Mouse (Mus musculus) midbrain, postnatal 0 days (tissue): ENCODE measurements around the gene Npas2. TPM values are rescaled to one million over a fixed set of nuclear protein-coding genes. Genes with fewer than 3 reads are reported as not detected.

Source experiments
- ATAC-seq: fragments of 200-750 bp; cut with Nextera tagmentation; 2 replicates; pipeline ENCODE4 v1.8.0; 2017; ENCODE audit warnings: moderate number of reproducible peaks, mild to moderate bottlenecking, moderate TSS enrichment, moderate library complexity; ENCODE audit not compliant: low FRiP score
- DNase-seq: peaks from one replicate; pipeline ENCODE4 v3.0.0-alpha.2; 2015; ENCODE audit warnings: low spot score
- H3K27ac ChIP-seq: fragments of 300-500 bp; sonication (generic); 2 replicates; pipeline ENCODE4 v1.5.1; 2014; ENCODE audit warnings: low read depth, mild to moderate bottlenecking, low read length, mixed read lengths
- H3K27me3 ChIP-seq: fragments of 300-500 bp; sonication (generic); 2 replicates; pipeline ENCODE4 v1.6.1; 2014; ENCODE audit warnings: low read length, control low read depth, mixed read lengths; ENCODE audit not compliant: insufficient read depth
- H3K36me3 ChIP-seq: fragments of 300-500 bp; sonication (generic); 2 replicates; pipeline ENCODE4 v1.6.1; 2014; ENCODE audit warnings: low read length, control low read depth, mixed read lengths; ENCODE audit not compliant: insufficient read depth
- H3K4me1 ChIP-seq: fragments of 300-500 bp; sonication (generic); 2 replicates; pipeline ENCODE4 v1.6.1; 2014; ENCODE audit warnings: mild to moderate bottlenecking, control low read depth, antibody characterized with exemption, low read length, mixed read lengths; ENCODE audit not compliant: insufficient read depth
- H3K4me2 ChIP-seq: fragments of 300-500 bp; sonication (generic); 2 replicates; pipeline ENCODE4 v1.6.1; 2014; ENCODE audit warnings: low read depth, mild to moderate bottlenecking, low read length, mixed read lengths; ENCODE audit not compliant: poor library complexity, severe bottlenecking
- H3K4me3 ChIP-seq: fragments of 300-500 bp; sonication (generic); 2 replicates; pipeline ENCODE4 v1.5.1; 2014; ENCODE audit warnings: low read depth, mild to moderate bottlenecking, low read length, moderate library complexity
- H3K9ac ChIP-seq: fragments of 300-500 bp; sonication (generic); replicated peaks from 2 replicates; pipeline ENCODE4 v1.6.1; 2014; ENCODE audit warnings: mild to moderate bottlenecking, low read length, moderate library complexity, mixed read lengths; ENCODE audit not compliant: poor library complexity, severe bottlenecking
- H3K9me3 ChIP-seq: fragments of 300-500 bp; sonication (generic); 2 replicates; pipeline ENCODE4 v1.6.1; 2016; ENCODE audit warnings: low read length, control low read depth
- CTCF ChIP-seq: IDR thresholded peaks from 2 replicates; pipeline ENCODE4 v1.5.1; 2016; ENCODE audit warnings: antibody characterized with exemption, mild to moderate bottlenecking
- WGBS: fragments of 180-500 bp; shearing (Covaris S2); extraction: QIAGEN DNeasy Blood & Tissue Kit; methylation state at CpG from one replicate; pipeline ENCODE4 v1.1.7; 2014; 5-methylcytosine and 5-hydroxymethylcytosine counted together
- polyA plus RNA-seq: library from polyadenylated mRNA; unstranded; fragments of >200 nt; fragmentation: Nextera tagmentation; extraction: Ambion mirVana; gene quantifications from 2 replicates; pipeline ENCODE4 v1.2.1, GENCODE M21; 2015
- total RNA-seq: library from RNA; depleted of rRNA; stranded (reverse); fragments of >200 nt; gene quantifications from 2 replicates; pipeline ENCODE4 v1.2.3, GENCODE M21; 2014; rRNA removed

Npas2 gene
- total RNA-seq: 1.5 TPM in 2 replicates
- polyA plus RNA-seq: 1.1 and 1.2 TPM in 2 replicates

GRCm38 (mm10) chr1:39192997-39193861 is at the start of gene Npas2:
Npas2 (plus strand) TSS chr1:39193731.
- peak within 1 kb of the TSS; percentile 62 for H3K27ac ChIP-seq
- peak within 1 kb of the TSS; percentile 100 for H3K4me2 ChIP-seq
- peak within 1 kb of the TSS; percentile 84 for H3K4me3 ChIP-seq
- H3K9ac ChIP-seq: peak within 1 kb of the TSS; percentile 77
- peaks cover 8% of the 10 kb centered on the region for H3K27me3 ChIP-seq
- DNase-seq: no peak
- WGBS: under 1% methylated on average over 51 of the region's 66 CpGs
- H3K9me3 ChIP-seq: no peaks in the 10 kb centered on the region
- TF ChIP-seq CTCF: no peak
- peak; percentile 39 for ATAC-seq
- 0 out of 2 replicates have a peak, but pooled peaks cover 2% of the 10 kb centered on the region for H3K4me1 ChIP-seq
- no peaks in the 10 kb centered on the region for H3K36me3 ChIP-seq

GRCm38 (mm10) chr1:39156778-39157177 is 36.8 kb upstream of the Npas2 start:
- Histone ChIP-seq H3K36me3 (no peaks in the 10 kb centered on the region), H3K27me3 (no peaks in the 10 kb centered on the region), H3K4me2 (no peak overlapping the region), H3K27ac (no peak overlapping the region), H3K9ac (no peak overlapping the region), H3K4me1 (no peaks in the 10 kb centered on the region), H3K9me3 (no peaks in the 10 kb centered on the region), H3K4me3 (no peak overlapping the region)
- whole genome bisulfite sequencing: 91% methylated on average over 4 of the region's 4 CpGs
- no peak for DNase-seq
- ATAC-seq: no peak
- TF ChIP-seq CTCF: no peak

GRCm38 (mm10) chr1:39160167-39160566 is 33.4 kb upstream of the Npas2 start:
- TF ChIP-seq CTCF: no peak
- no peak overlapping the region for H3K9ac ChIP-seq
- DNase-seq: no peak

GRCm38 (mm10) chr1:39163077-39163476 is 30.5 kb upstream of the Npas2 start:
- no peaks in the 10 kb centered on the region for H3K9me3 ChIP-seq
- DNase-seq (no peak), ATAC-seq (no peak)
- H3K4me2 ChIP-seq: no peak overlapping the region
- H3K36me3 ChIP-seq: no peaks in the 10 kb centered on the region
- H3K27ac ChIP-seq: no peak overlapping the region
- H3K4me1 ChIP-seq: no peaks in the 10 kb centered on the region
- no peak overlapping the region for H3K9ac ChIP-seq
- H3K27me3 ChIP-seq: no peaks in the 10 kb centered on the region
- no peak for TF ChIP-seq CTCF
- 85% methylated on average over 1 of the region's 1 CpGs for WGBS
- no peak overlapping the region for H3K4me3 ChIP-seq

More at GRCm38 (mm10) chr1:39160167-39160566, 33.4 kb upstream of the Npas2 start:
- Histone ChIP-seq H3K4me1 (no peaks in the 10 kb centered on the region), H3K4me3 (no peak overlapping the region), H3K9me3 (no peaks in the 10 kb centered on the region), H3K27me3 (no peaks in the 10 kb centered on the region), H3K36me3 (no peaks in the 10 kb centered on the region), H3K4me2 (no peak overlapping the region), H3K27ac (no peak overlapping the region)
- no peak for ATAC-seq
- 57% methylated on average over 4 of the region's 4 CpGs for WGBS

- H3K4me3 ChIP-seq: no peak overlapping the region
- DNase-seq (no peak), ATAC-seq (no peak)
- no peaks in the 10 kb centered on the region for H3K9me3 ChIP-seq
- H3K36me3 ChIP-seq: no peaks in the 10 kb centered on the region
- 91% methylated on average over 5 of the region's 5 CpGs for WGBS
- H3K27ac ChIP-seq: no peak overlapping the region
- H3K4me2 ChIP-seq: no peak overlapping the region
- no peaks in the 10 kb centered on the region for H3K4me1 ChIP-seq
- H3K9ac ChIP-seq: no peak overlapping the region
- no peaks in the 10 kb centered on the region for H3K27me3 ChIP-seq
- no peak for TF ChIP-seq CTCF
These were observed 16.8 kb upstream of the Npas2 start for GRCm38 (mm10) chr1:39176690-39177089.

GRCm38 (mm10) chr1:39177211-39177610 is 16.3 kb upstream of the Npas2 start:
- no peak for DNase-seq
- Histone ChIP-seq H3K27me3 (no peaks in the 10 kb centered on the region), H3K4me3 (no peak overlapping the region), H3K36me3 (no peaks in the 10 kb centered on the region), H3K9ac (no peak overlapping the region), H3K27ac (no peak overlapping the region), H3K4me1 (no peaks in the 10 kb centered on the region), H3K9me3 (no peaks in the 10 kb centered on the region), H3K4me2 (no peak overlapping the region)
- 82% methylated on average over 14 of the region's 14 CpGs for WGBS
- ATAC-seq: no peak
- no peak for TF ChIP-seq CTCF
